Mouse (Mus musculus): ENCODE data around the gene Ssu72.
"Not testable (repeated sequence)": the region's sequence is repeated elsewhere in the genome, so short reads cannot be mapped to it uniquely, and the experiment has no call there.

Ssu72 gene

DNA sequence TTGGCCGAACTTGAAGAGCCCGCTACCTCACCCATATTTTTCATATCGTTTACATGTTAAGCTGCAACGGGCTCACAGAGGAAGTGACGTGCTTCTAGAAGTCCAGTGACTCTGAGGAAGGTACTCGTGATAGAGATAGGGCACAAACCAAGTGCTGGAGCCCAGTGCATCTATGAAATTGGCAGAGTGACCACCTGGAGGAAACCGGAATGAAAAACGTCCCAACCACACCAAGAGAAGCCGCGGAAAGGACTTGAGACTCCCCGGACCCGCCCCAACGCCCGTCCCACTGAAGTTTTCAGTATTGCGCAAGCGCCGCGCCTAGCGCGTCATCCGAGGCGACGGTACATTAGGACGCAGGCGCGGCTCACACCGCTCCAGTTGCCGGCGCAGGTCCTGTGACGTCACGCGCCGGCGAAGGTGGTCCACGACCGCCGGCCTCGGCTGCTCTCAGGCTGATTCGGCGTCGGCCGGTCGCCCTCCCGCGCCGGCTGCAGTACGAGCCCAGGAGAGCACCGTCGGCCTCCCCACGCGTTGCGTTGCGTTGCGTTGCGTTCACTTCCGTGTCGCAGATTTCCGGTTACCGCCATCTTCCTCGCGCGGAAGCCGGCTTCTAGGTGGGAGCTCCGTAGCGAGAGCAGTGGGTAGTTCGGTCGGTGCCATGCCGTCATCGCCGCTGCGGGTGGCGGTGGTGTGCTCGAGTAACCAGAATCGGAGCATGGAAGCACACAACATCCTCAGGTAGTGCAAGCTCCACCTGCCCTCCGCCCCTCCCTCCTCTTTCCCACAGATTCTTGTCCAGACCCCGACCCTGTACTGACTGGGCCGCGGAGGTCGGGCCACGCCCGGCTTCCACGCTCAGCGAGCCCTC lies at the start of gene Ssu72:
Ssu72 (plus strand) TSS at position 80 of the 871 bp plus-strand sequence.
- peak; percentile 93 for DNase-seq (ENCODE audit: low spot score)

DNA sequence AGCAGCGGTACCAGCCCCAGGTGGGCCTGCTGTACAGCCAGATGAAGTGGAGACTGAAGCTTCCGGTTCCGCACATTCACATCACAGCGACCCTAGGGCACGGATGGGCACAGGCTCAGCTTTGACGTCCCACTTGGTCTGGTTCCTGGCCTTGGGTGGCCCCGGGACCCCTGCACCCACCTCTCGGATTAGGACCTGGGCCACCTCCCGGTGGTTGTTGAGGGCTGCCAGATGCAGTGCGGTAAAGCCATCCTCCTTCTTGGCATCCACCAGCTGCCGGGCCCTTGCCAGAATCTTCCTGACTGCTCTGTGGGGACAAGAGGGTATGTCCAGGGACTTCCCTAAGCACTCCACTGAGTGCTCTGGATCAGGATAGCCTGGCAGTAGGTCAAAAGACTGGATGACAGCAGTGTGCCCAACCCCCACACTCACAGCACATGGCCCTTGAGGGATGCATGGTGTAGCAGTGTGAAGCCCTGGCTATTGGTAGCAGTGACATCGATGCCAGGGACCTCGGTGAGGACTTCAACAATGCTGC lies 48.3 kb upstream of the Ssu72 start:
- DNase-seq (ENCODE audit: low spot score), result no peak

DNA sequence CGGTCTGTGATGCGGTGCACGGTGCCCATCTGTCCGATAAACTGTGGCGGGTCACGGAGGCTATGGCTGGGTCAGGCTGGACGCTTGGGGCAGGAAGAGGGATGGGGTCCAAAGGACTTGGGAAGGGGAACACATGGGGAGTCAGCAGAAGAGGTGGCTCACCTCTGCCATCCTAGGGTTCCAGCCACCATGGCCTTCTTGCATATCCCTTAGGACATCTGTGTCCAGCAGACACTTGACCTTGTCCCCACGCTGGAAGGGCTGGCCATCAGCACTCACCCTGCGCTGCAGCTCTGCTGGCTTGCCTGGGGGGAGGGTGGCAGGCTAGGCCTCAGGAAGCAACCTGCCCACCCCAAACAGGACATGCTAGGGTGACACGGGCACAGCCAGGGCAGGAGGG lies 45.6 kb upstream of the Ssu72 start:
- DNase-seq (ENCODE audit: low spot score), result no peak

DNA sequence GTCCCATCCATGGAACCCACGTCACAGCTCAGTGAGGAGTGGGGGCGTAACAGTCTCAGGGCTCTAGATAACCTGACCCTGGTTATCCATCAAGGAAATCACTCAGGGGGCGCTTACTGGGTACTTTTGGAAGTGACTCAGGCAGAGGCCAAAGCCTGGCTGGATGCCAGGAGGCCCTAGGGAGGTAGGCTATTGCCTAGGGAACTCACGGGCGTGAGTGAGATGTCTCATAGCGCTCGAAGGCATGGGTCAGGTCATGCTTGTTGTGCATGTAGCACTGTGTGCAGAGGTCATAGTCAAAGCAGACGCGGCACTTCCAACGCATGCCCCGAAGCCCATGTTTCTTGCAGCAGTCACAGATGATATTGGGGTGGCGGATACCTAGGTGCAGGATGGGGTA lies 44.0 kb upstream of the Ssu72 start:
- DNase-seq (ENCODE audit: low spot score), result peak; percentile 21

DNA sequence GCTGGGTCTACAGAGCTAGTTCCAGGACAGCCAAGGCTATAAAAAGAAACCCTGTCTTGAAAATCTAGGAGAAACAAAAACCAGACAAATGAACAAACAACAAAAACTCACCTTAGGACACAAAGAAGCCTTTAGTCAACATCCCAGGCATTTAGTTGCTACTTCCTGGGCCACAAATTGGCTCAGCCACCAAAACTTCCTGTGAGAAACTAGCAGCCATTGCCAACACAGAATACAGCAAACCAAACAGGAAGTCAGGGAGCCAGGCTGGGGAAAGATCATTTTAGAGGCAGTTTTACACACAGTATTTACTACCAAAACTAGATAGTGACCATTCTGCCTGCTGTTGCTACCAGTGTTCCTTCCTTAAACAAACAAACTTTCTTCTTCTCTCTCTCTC lies 37.7 kb upstream of the Ssu72 start:
- no peak for DNase-seq (ENCODE audit: low spot score)

DNA sequence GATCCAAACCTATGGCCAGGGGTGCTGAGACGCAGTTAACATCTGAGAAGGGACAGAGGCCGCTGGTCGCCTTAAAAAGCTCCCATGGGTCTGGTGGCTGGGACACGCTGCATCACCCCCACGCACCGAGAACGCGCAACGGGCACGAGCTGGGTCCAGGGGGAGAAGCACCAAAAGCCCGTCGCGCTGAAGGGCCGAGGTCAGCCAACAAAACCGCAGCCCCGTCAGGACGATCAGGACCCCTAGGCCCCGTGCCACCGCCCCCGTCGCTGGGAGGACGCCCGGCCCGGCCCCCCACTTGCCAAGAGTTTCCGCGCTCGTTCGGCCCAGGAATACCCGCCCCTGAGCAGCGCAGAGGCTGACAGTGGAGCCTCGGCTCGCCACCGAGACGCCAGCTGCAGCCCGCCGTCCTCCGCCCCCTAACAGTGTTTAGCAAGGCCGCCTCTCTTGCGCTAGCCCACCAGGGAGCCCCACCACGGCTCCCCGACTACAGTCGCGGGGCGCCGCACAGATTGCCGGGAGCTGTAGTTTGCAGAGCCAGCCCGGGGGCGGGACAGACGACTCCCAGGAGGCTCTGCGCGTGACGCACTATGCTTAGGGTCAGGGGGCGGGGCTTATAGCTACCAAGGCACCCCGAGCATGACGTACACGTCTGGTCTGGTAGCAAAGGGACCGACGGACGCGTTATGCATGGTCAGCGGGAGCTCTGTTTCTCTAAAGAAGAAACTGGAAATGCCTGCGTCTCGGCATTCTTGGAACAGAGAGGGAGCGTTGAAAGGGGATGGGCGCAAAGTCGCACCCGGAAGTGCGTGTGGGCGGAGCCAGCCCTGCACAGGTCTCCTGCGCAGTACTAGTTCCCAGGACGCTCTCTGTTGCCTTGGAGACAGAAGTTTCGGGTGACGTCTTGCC lies 35.7 kb upstream of the Ssu72 start, which contains the start of gene Mib2:
Mib2 (minus strand) TSS at position 510 of the 909 bp plus-strand sequence.
- DNase-seq (ENCODE audit: low spot score), result peak; percentile 96

DNA sequence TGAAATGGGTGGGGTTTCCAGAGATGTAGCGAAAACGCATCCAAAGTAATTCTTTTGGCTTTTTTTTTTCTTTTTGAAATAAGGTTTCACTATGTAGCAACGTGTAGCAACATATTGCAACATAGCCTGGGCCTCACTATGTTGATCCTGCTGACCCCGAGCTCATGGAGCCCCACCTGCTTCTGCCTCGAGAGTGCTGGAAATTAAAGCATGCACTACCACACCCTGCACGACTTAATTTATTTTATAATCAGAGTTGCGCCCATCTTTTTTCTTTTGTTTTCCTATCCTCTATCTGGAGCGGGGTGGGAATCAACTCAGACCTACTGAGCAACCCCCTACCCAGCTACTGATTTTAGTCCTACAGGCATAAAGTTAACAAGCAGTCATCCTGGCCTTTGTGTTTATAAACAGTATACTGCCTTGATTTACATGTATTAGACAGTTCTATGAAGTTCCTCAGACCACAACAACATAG lies 35.0 kb upstream of the Ssu72 start:
- DNase-seq (ENCODE audit: low spot score), result no peak

DNA sequence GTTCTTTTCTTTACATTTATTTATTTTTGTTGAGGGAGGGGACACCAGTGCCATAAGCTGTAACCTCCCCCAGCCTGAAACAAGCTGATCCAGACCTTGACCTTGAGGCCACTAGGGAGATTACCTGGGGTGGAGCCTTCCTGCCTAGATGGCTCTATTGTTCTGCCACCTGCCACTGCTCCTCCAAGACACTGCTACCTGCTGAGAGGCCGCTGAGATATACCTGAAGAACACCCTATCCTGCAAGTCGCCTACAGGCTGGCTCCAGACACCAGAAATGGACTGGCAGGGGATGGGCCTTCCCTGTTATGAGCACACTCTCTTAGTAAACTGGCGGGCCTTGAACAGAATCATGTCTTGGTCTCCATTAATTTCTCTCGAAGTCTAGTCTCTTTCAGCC lies 34.4 kb upstream of the Ssu72 start:
- DNase-seq (ENCODE audit: low spot score), result not testable (repeated sequence)

GRCm38 (mm10) chr4:155672082-155672481 lies 32.5 kb upstream of the Ssu72 start:
- DNase-seq (ENCODE audit: low spot score), result no peak

GRCm38 (mm10) chr4:155675991-155676390 lies 28.6 kb upstream of the Ssu72 start:
- peak; percentile 80 for DNase-seq (ENCODE audit: low spot score)

DNA sequence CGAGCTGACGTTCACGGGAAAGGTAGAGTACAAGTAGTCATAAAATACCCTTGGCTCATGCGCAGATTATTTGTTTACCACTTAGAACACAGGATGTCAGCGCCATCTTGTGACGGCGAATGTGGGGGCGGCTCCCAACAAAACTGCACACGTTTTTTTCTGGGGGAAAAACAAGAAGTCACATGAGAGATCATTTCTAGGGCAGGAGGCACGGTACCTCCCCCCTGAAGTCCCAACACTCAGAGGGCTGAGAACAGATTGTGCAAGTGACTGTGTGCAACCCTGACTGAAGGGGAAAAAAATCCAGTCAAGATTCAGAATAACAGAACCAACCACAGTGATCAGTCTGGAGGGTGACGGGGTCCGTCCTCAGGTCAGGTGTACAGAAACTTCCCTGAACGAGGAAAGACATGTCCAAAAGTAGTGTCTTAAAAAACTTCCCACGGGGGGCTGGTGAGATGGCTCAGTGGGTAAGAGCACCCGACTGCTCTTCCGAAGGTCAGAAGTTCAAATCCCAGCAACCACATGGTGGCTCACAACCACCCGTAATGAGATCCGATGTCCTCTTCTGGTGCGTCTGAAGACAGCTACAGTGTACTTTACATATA lies 20.8 kb upstream of the Ssu72 start:
- not testable (repeated sequence) for DNase-seq (ENCODE audit: low spot score)

DNA sequence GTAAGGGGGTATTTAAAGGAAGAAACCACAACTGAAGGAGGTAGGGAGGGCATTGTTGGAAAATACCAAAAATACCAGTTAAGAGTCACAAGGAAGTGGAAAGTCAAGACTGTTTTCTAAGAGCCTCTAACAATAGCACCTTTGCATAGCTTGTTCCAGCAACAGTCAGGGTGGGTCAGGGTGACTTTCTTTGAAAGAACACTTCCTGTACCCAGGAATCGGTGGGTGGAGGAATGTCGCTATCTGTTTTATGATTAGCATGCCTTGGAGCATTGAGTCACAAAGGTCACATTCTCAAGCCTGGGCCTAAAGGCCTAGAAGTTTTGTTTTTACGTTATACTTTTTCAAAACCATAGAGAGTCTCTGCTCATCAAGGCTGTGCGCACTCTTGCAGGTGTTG lies 16.8 kb upstream of the Ssu72 start:
- DNase-seq (ENCODE audit: low spot score), result not testable (repeated sequence)

DNA sequence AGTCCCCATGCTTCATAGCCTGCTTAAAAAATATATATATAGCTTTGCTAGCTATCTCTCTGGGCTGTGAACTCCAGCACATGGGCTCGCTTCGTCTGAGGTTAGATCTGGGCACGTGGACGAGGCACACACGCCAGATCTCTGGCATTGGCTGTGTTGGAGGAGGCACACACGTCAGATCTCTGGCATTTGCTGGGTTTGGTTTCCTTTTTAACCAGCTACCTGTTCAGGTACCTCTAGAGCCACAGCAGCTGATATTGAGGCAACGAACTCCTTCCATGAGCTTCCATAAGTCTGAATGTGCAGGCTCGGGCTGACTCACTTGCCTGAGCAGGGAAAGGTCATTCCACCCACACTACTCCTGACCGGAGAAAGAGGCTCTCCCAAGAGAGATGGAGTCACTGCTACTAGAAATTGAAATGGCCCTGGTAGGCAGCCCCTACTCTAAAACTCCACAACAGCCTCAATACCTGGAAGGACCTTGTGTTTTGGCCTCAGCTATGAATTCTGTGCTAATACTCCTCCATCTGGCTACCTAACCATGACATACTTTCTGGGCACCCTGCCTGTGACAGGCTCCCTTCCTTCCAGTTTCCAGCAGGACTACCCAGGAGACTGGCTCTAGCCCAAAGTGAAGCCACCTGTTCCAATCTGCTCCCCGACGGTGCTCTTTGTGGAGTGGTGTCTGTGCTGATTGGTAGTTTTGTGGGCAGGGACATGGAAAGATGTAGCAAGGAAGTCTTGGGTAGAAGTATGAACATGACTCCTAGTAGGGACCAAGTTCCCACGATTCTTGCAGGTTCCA lies 13.8 kb upstream of the Ssu72 start:
- peak; percentile 39 for DNase-seq (ENCODE audit: low spot score)

GRCm38 (mm10) chr4:155692421-155692820 lies 12.2 kb upstream of the Ssu72 start:
- DNase-seq (ENCODE audit: low spot score), result no peak

DNA sequence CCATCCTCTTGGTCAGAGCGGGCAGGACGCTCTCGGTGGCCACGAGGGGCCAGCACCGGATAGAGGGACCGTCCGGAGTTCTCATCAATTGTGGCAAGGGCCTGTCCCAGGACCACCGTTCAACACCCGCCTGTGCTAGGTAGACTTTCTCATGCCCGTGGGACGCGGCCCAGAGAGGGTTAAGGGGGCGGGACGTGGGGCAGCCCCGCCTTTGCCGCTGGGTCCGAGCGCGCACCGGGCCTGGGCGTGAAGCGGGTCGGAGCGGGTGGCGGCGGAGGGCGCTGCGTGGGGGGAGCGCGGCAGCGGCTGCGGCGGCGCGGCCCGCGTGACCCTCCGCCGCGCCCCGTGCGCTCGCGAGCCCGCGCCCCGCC lies 10.5 kb upstream of the Ssu72 start, which contains the start of gene Fndc10:
Fndc10 (plus strand) TSS at position 232 of the 371 bp plus-strand sequence.
- DNase-seq (ENCODE audit: low spot score), result no peak

DNA sequence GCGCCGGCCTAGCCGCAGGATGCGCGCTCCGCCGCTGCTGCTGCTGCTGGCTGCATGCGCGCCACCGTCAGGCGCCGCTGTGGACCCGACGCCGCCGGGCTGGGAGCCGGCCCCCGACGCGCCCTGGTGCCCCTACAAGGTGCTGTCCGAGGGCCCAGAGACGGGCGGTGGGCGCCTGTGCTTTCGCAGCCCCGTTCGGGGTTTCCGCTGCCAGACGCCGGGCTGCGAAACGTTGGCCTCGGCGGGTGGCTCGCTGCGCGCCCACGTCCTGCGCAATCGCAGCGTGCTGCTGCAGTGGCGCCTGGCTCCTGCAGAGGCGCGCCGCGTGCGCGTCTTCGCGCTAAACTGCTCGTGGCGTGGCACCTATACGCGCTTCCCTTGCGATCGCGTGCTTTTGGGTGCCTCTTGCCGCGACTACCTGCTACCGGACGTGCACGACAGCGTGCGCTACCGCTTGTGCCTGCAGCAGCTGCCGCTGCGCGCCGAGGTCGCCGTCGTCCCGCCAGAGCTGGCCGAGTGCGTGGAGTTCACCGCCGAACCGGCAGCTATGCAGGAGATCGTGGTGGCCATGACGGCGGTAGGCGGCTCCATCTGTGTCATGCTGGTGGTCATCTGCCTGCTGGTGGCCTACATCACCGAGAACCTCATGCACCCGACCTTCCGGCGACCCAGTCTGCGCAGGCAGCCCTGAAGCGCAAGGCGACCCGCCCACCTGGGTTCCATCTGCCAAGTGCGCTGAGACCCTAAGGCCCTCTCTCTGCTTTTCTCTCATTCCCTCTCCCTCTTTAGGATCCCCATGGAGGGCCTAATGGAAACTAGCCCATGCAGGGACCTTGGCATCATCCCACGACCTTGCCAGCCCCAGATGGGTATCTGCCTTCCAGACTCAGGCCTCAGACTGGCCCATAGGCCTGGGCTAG lies 9.9 kb upstream of the Ssu72 start:
- no peak for DNase-seq (ENCODE audit: low spot score)

DNA sequence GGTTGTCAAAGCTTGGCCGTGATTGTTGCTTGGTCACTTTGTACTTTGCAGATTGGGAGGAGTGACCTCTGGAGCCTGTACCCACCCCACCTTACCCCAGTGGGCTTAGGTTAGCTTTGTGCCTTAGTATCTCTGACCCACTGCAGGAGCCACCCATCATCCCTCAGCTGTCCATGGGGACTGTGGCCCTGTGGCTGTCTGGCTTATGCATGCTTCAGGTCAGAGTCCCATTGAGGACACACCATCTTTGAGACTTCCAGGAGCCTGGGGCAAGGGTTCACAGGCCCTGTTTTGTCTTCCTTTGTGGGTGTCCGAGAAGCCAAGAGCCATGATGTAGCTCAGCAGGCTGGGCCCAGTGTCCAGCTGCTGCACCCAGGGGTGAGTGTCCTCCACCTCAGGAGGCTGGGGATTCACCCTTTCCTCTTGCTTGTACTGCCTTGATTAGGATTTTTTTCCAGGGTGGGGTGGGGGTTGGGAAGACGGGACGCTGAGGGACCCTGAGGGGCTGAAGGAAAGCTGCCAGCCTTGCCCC lies 9.0 kb upstream of the Ssu72 start:
- no peak for DNase-seq (ENCODE audit: low spot score)

GRCm38 (mm10) chr4:155696261-155697255 lies 8.0 kb upstream of the Ssu72 start:
- no peak for DNase-seq (ENCODE audit: low spot score)
